Mouse (Mus musculus): ENCODE results near the gene Sptan1.

DNA sequence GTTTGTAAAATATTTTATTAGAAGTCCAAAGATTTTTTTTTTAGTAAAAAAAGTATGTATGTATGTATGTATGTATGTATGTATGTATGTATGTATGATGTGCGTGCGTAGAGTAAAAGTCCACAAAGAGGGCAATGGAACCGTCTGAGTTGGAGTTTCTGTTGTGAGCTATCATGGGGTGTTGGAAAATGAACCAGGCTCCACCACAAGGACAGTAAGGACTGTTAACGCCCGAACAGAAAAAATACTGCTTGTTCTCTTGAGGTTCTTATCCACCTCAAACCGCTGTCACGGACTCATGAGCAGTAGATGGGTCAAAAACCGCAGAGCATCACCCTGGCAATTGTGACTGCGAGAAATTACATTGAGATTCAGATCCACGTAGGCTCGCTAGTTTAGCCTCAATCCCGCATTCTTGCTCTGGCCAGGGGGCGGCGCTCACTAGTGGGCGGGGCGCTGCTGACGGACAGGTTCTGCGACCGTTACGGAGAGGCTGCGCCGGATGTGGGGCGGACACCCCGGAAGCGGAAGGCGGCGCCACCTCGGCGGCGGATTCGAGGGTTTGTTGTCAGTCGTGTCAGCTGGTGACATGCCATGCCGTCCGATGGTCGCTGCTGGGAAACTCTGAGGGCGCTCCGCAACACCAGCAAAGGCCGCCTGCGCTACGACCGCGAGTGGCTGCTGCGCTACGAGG is 30.3 kb upstream of the Sptan1 start, which contains the start of gene Gle1:
- TF ChIP-seq POLR2A (IDR thresholded peaks at IDR 0.05; ENCODE audit: borderline replicate concordance, insufficient read depth, low read length) = peak; percentile 74; the same call in 1 of the 2 replicates
- TF ChIP-seq CTCF (IDR thresholded peaks at IDR 0.05; ENCODE audit: borderline replicate concordance, insufficient read depth, low read depth, low read length) = peak; percentile 33; the same call in 1 of the 2 replicates
